Mouse (Mus musculus): ENCODE results near the gene Tmprss7. TPM values are rescaled to one million over a fixed set of nuclear protein-coding genes. Genes with fewer than 3 reads are reported as not detected.

Gene Tmprss7
- polyA plus RNA-seq, 1 experiment: 0.20 TPM

- peaks cover 4% of the 10 kb centered on the region; the same call in 1 of the 2 replicates for H3K4me1 ChIP-seq (ENCODE audit: control insufficient read depth, insufficient read depth, insufficient read length, low read length)
- no peak overlapping the region for H3K4me3 ChIP-seq (ENCODE audit: low read depth, low read length)
- no peaks in the 10 kb centered on the region for H3K27me3 ChIP-seq (ENCODE audit: control insufficient read depth, insufficient read depth, low read length)
- TF ChIP-seq CTCF (IDR thresholded peaks at IDR 0.05; ENCODE audit: extremely low read depth, insufficient read length, insufficient replicate concordance, low read depth, low read length) (no peak), POLR2A (IDR thresholded peaks at IDR 0.05; ENCODE audit: low read depth, low read length) (no peak)
- WGBS: 26% methylated on average over 2 of the region's 2 CpGs
- H3K36me3 ChIP-seq (ENCODE audit: control insufficient read depth, insufficient read depth, low read length): peaks cover 6% of the 10 kb centered on the region; the same call in 1 of the 2 replicates
- 0 out of 2 replicates have a peak overlapping the region, but pooled peaks have one; percentile 7 for H3K27ac ChIP-seq (ENCODE audit: insufficient read depth, low read depth, low read length)
Measured at GRCm38 (mm10) chr16:45651497-45651896, 42.0 kb downstream of the Tmprss7 start.

DNA sequence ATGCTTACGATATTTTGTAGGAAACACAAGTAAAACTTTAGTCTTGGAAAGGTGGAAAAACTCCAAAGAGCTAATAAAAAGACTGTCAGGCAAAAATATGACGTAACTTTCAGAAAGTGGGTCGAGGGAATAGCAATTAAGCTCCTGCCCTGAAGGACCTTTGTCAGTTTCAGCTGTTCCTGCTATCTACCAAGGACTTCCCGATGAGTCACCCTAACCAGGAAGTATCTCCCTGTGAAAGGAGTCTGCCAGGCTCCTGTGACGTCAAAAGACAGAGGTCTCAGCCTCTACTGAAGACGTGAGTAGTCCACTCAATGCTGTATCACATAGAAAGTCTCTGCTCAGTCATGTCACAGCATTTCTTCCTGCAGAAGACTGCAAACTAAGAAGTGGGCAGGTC, 49.1 kb downstream of the Tmprss7 start:
- peaks cover 20% of the 10 kb centered on the region for H3K36me3 ChIP-seq (ENCODE audit: control insufficient read depth, insufficient read depth, low read length)
- no peak for TF ChIP-seq POLR2A (IDR thresholded peaks at IDR 0.05; ENCODE audit: low read depth, low read length)
- TF ChIP-seq CTCF (IDR thresholded peaks at IDR 0.05; ENCODE audit: extremely low read depth, insufficient read length, insufficient replicate concordance, low read depth, low read length): no peak
- 17% methylated on average over 6 of the region's 6 CpGs for whole genome bisulfite sequencing
- no peaks in the 10 kb centered on the region for H3K27me3 ChIP-seq (ENCODE audit: control insufficient read depth, insufficient read depth, low read length)
- H3K4me3 ChIP-seq (ENCODE audit: low read depth, low read length): no peak overlapping the region
- H3K4me1 ChIP-seq (ENCODE audit: control insufficient read depth, insufficient read depth, insufficient read length, low read length): peaks cover 15% of the 10 kb centered on the region; the same call in 1 of the 2 replicates
- peak overlapping the region; percentile 70 for H3K27ac ChIP-seq (ENCODE audit: insufficient read depth, low read depth, low read length)

DNA sequence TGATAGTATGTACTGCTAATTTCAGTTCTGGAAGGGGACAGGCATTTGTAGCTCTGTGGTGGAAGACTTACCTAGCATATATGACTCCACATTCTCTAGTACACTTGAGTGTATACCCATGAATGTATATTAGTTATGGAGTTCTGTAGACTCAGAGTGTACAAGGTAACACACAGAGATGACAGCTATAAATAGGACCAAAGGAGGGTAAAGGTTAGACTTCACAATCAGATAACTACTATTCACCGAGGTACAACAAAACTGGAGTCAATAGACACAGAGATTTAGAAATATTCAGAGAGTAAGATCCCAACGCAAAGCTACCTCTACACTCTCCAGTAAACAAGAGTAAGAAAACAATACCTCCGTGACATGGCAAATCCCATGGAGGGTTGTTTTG, 49.5 kb downstream of the Tmprss7 start:
- no peak for TF ChIP-seq CTCF (IDR thresholded peaks at IDR 0.05; ENCODE audit: extremely low read depth, insufficient read length, insufficient replicate concordance, low read depth, low read length)
- TF ChIP-seq POLR2A (IDR thresholded peaks at IDR 0.05; ENCODE audit: low read depth, low read length): no peak

GRCm38 (mm10) chr16:45641301-45641700, 52.2 kb downstream of the Tmprss7 start:
- Histone ChIP-seq H3K4me3 (ENCODE audit: low read depth, low read length) (no peak overlapping the region), H3K27me3 (ENCODE audit: control insufficient read depth, insufficient read depth, low read length) (no peaks in the 10 kb centered on the region), H3K36me3 (ENCODE audit: control insufficient read depth, insufficient read depth, low read length) (peaks cover 32% of the 10 kb centered on the region), H3K4me1 (ENCODE audit: control insufficient read depth, insufficient read depth, insufficient read length, low read length) (peaks cover 14% of the 10 kb centered on the region; the same call in 1 of the 2 replicates), H3K27ac (ENCODE audit: insufficient read depth, low read depth, low read length) (no peak overlapping the region)
- 67% methylated on average over 3 of the region's 3 CpGs for WGBS
- TF ChIP-seq CTCF (IDR thresholded peaks at IDR 0.05; ENCODE audit: extremely low read depth, insufficient read length, insufficient replicate concordance, low read depth, low read length) (no peak), POLR2A (IDR thresholded peaks at IDR 0.05; ENCODE audit: low read depth, low read length) (no peak)

More for the DNA sequence above, 49.5 kb downstream of the Tmprss7 start:
- WGBS: 33% methylated on average over 3 of the region's 3 CpGs
- Histone ChIP-seq H3K27me3 (ENCODE audit: control insufficient read depth, insufficient read depth, low read length) (no peaks in the 10 kb centered on the region), H3K27ac (ENCODE audit: insufficient read depth, low read depth, low read length) (peak overlapping the region; percentile 69; the same call in 1 of the 2 replicates), H3K4me3 (ENCODE audit: low read depth, low read length) (no peak overlapping the region), H3K36me3 (ENCODE audit: control insufficient read depth, insufficient read depth, low read length) (peaks cover 23% of the 10 kb centered on the region), H3K4me1 (ENCODE audit: control insufficient read depth, insufficient read depth, insufficient read length, low read length) (peaks cover 15% of the 10 kb centered on the region; the same call in 1 of the 2 replicates)

- no peak overlapping the region for H3K27ac ChIP-seq (ENCODE audit: insufficient read depth, low read depth, low read length)
- peaks cover 36% of the 10 kb centered on the region for H3K36me3 ChIP-seq (ENCODE audit: control insufficient read depth, insufficient read depth, low read length)
- no peaks in the 10 kb centered on the region for H3K27me3 ChIP-seq (ENCODE audit: control insufficient read depth, insufficient read depth, low read length)
- 74% methylated on average over 10 of the region's 10 CpGs for WGBS
- H3K4me1 ChIP-seq (ENCODE audit: control insufficient read depth, insufficient read depth, insufficient read length, low read length): peaks cover 8% of the 10 kb centered on the region; the same call in 1 of the 2 replicates
- no peak for TF ChIP-seq CTCF (IDR thresholded peaks at IDR 0.05; ENCODE audit: extremely low read depth, insufficient read length, insufficient replicate concordance, low read depth, low read length)
- TF ChIP-seq POLR2A (IDR thresholded peaks at IDR 0.05; ENCODE audit: low read depth, low read length): no peak
- no peak overlapping the region for H3K4me3 ChIP-seq (ENCODE audit: low read depth, low read length)
Measured at GRCm38 (mm10) chr16:45640070-45640762, 53.2 kb downstream of the Tmprss7 start.

GRCm38 (mm10) chr16:45635826-45636225, 57.6 kb downstream of the Tmprss7 start:
- H3K4me1 ChIP-seq (ENCODE audit: control insufficient read depth, insufficient read depth, insufficient read length, low read length): no peaks in the 10 kb centered on the region
- H3K27me3 ChIP-seq (ENCODE audit: control insufficient read depth, insufficient read depth, low read length): no peaks in the 10 kb centered on the region
- no peak overlapping the region for H3K27ac ChIP-seq (ENCODE audit: insufficient read depth, low read depth, low read length)
- TF ChIP-seq CTCF (IDR thresholded peaks at IDR 0.05; ENCODE audit: extremely low read depth, insufficient read length, insufficient replicate concordance, low read depth, low read length): no peak
- no peak for TF ChIP-seq POLR2A (IDR thresholded peaks at IDR 0.05; ENCODE audit: low read depth, low read length)
- WGBS: 87% methylated on average over 2 of the region's 2 CpGs
- peaks cover 56% of the 10 kb centered on the region for H3K36me3 ChIP-seq (ENCODE audit: control insufficient read depth, insufficient read depth, low read length)
- H3K4me3 ChIP-seq (ENCODE audit: low read depth, low read length): no peak overlapping the region

DNA sequence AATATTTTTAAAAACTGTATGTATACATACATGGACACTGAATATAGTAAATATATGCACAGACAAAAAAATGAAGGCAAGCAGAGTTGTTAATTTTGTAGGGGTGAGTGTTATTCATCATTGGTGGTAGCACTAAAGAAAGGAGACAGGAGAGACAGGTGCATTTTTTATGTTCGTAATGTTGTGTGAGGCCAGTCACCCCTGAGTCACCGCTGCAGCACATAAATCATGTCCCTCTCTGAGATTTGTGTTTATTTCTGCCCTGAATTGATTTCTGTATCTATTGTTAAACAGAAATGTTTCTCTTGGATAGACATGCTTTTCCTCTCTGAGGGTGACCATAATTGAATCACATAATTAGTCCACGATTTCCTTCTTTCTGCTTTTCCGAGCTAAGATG, 61.0 kb downstream of the Tmprss7 start:
- Histone ChIP-seq H3K27ac (ENCODE audit: insufficient read depth, low read depth, low read length) (no peak overlapping the region), H3K4me1 (ENCODE audit: control insufficient read depth, insufficient read depth, insufficient read length, low read length) (no peaks in the 10 kb centered on the region), H3K27me3 (ENCODE audit: control insufficient read depth, insufficient read depth, low read length) (no peaks in the 10 kb centered on the region), H3K36me3 (ENCODE audit: control insufficient read depth, insufficient read depth, low read length) (peaks cover 48% of the 10 kb centered on the region), H3K4me3 (ENCODE audit: low read depth, low read length) (no peak overlapping the region)
- TF ChIP-seq POLR2A (IDR thresholded peaks at IDR 0.05; ENCODE audit: low read depth, low read length): no peak
- no peak for TF ChIP-seq CTCF (IDR thresholded peaks at IDR 0.05; ENCODE audit: extremely low read depth, insufficient read length, insufficient replicate concordance, low read depth, low read length)
- WGBS: 83% methylated on average over 4 of the region's 4 CpGs

Measured in small intestine, adult 2 months (tissue).